Mouse (Mus musculus) brain, embryonic 14.5 days (tissue): ENCODE measurements around the gene Slc29a4.

Source experiments
- CTCF ChIP-seq: fragments of 200-500 bp; IDR thresholded peaks from 2 replicates; pipeline ENCODE4 v1.5.1; 2012; ENCODE audit warnings: inconsistent platforms, mild to moderate bottlenecking, moderate library complexity, borderline replicate concordance; ENCODE audit not compliant: insufficient read depth, insufficient read length; ENCODE audit errors: extremely low read depth
- POLR2A ChIP-seq: fragments of 200-500 bp; IDR thresholded peaks from 2 replicates; pipeline ENCODE4 v1.6.1; 2012; ENCODE audit warnings: mild to moderate bottlenecking, inconsistent platforms, borderline replicate concordance; ENCODE audit not compliant: poor library complexity, insufficient read depth, insufficient read length, severe bottlenecking; ENCODE audit errors: extremely low read depth

GRCm38 (mm10) chr5:142764306-142764705, 72.0 kb downstream of the Slc29a4 start:
- no peak for TF ChIP-seq CTCF
- no peak for TF ChIP-seq POLR2A
